Mouse (Mus musculus) frontal cortex, postnatal 25 days (tissue): ENCODE results near the gene D5Ertd579e.

ENCODE experiments used
- DNase-seq, 2 experiments: peaks; one replicate each; pipeline ENCODE4 v3.0.0; 2022; ENCODE audit warnings: low spot score in 2 of 2

The D5Ertd579e gene

DNA sequence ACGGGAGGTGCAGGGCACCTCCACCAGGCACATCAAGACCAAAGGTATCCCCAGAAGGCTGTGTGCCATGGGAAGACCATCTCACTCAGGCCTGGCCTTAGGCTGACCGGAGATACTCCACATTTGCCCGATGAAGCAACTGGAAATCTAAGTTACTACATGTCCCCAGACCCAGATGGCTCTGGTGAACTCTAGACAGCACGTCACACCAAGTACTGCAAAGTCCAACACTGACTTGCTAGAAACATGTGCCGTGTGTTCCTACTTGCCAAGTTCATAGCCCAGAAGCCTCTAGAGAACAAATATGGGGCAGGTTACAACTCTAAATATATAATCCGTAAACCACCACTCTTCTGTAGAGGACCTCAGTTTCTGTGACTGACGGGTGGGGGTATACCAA, 125.7 kb downstream of the D5Ertd579e start:
- DNase-seq, result no peak

DNA sequence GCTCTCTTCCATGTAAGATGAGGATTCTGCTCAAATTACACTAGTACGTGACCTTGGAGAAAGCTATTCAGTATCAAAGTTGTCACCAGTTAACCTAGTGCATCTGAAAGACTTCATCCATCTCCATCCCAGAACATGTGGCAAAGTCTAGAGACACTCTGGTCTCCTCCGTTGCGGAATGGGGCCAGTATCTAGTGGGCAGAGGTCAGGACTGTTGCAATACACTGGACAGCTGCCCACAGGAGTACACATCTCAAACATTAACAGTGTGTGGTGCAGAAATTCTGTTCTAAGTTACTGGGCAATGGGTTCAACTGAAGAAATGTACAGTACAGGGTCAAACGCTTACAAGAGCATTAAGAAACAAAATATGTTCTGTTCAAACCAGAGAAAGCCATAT, 127.7 kb downstream of the D5Ertd579e start:
- DNase-seq, result no peak

DNA sequence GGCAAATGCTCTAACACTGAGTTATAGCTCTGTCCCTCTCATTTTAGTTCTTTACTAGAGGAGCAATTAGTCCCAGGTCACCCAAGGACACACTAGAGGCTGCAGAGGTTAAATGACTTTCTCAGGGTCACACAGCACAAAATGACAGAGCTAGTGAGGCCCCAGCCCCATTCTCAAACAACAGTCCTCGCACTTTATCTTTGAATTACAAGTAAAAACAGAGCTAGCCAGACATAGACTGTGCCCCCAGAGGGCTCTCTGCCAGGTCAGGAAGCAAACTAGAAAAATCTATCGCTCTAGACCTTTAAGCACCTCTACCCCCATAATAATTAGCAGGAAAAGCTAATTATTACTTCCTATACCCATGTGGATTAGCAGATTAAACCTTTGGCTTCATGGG, 128.2 kb downstream of the D5Ertd579e start:
- no peak for DNase-seq

DNA sequence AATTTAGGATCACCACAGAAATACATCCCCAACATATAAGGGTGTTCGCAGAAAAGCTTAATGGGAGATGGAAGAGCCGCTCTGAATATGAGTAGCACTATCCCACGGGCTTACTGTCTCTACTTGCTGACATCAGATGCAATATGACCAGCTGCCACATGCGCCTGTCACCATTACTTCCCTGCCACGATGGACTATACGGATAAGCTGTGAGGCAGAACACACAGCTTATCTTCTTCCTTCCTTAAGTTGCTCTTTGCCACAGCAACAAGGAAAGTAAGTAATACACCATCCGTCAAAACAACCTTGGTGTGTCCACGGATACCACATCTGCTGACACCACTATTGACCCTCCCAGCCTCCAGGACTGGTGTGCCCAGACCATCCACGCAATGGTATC, 131.3 kb downstream of the D5Ertd579e start:
- DNase-seq, result no peak

DNA sequence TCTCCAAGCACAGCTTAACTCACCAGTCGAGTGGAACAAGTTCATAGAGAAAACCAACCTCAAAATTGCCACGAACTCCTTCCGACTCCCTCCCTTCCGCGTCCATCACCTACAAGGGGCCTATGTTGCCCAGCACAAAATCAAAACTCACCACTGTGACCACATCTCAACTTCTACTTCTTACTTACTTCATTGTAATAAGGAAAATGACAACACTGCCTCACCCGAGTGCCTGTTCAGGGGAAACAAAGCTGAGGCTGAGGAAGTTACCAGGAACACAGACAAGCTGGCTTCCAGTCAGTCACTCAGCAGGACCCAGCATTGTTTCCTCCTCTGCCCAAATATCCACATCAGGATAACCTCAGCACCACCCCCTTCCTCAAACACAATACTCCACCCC, 132.1 kb downstream of the D5Ertd579e start:
- no peak for DNase-seq

DNA sequence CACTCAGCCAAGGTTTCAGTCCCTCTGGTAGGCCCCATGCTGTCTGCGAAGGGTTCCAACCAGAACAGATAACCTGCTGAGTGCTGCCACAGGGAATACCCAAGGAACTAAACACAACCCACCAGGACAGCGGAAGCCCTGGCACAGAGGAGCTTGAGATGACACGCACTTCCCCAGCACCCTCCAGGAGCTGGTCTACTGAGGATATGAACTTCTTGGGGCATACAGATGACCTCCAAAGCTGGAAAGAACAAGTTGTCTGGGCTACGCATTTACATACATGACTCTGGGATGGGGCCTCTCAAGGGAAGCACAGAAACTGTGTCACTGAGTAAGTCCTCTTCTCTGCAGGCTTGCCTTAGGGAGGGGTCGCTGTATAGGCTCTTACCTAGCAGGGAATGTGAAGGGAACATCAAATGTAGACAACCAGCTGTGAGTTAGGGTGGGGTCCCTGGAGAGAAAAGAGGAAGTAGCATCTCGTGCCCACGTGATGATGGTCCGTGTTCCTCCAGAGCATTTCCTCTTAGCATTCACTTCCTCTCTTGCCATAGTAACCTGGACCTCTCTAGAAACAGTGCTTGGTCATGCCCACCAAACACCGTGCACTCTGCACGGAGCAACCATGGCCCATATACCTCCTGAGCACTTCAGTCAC, 132.9 kb downstream of the D5Ertd579e start:
- no peak for DNase-seq

DNA sequence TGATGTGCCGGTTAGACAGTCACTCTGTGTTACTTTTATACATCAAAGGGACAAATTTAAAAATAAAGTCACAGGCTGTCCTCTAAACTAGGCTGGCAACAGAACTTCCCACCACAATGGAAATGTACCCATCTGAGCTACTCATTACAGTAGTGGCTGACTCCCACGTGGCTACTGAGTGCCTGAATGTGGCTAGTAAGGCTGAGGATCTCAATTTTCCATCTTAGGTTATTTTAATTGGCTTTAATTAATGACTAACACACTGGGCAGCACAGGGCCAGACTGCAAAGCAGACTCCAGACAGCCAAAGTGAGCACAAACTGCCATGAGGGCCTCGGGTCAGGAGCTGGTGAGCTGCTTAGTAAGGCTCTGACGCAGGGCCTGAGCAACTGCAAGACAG, 134.3 kb downstream of the D5Ertd579e start:
- no peak for DNase-seq

DNA sequence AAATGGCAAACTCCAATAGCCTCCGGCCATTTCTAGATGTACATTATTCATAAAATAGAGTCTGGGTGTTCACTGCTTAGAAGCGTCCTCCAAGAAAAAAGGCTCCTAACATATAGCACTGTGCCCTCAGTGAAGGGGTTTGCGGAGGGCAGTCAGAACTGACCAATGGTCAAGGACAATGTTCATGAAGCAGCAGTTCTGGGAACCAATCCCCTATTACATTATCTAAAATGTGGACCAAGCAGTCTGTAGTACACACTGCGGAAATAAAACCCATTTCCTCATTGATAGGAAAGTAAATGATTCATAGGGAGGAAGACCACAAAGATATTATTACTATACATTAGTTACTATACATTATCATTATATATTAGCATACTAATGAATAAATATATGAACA, 135.3 kb downstream of the D5Ertd579e start:
- DNase-seq, result no peak

DNA sequence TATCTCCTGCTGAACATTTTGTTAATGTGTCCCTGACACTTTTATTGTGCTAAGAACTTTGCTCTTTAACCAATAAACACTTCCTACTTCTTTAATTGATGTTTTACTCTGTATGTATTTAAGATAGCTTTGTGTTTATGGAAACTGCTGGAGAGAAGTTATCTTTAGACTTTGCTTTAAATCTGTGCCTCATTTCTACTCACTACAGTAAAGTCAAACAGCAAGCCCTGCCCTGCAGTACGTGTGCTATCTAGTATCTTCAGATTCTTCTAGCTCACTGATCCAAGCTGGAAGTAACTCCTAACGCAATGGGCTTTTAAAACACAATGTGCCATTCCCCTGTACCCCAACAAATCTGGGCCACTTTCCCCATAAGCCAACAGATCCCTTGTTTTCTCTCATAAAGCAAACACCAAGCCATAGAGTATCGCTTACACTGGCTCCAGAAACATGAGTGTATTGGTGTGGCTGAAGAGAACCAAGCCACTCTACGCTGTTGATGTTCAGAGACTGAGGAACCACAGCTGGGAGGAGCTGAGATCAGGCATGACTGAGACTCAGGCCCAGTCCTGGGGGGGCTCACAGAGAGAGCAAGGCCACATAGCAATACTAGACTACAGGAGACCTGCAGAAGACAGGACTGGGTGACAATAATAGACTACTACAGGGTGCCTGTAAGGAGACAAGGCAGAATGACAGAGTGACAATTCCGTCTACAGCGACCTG, 136.2 kb downstream of the D5Ertd579e start:
- DNase-seq, result no peak

DNA sequence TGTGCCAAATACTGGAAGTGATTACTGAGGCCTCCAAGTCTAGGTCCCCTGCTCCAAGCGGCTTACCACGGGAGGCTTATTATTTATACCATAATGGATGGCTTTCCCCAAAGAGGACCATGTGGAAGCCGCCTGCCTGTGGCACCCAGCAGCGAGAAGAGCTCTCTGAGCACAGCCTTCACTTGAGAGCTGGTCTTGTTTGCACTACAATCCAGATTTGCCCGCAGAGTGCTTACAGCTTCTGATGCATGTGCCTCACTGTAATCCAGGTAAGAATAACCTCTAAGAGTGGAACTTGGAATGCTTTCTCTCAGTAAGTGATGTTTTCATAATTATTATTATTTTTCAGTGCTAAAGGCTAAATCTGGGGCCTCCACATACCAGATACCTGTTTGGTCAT, 136.7 kb downstream of the D5Ertd579e start:
- DNase-seq, result no peak

DNA sequence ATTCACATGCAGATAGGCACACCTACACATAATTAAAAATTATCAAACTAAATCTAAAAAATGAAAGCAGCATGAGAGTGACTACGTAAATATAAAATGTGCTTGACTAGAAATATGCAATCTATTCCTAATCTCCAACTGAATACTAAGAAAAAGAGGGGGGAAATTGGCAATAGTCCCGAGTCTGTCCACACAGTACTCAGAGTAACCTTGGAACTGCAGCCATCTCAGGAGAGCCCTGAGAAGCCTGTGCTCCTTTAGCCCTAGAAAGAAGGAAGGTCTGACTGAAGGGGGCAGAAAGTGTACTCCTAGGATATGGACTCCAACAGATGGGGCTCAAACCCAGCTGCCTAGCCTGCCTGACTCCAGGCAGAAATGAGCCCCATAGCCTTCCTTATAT, 137.3 kb downstream of the D5Ertd579e start:
- no peak for DNase-seq

DNA sequence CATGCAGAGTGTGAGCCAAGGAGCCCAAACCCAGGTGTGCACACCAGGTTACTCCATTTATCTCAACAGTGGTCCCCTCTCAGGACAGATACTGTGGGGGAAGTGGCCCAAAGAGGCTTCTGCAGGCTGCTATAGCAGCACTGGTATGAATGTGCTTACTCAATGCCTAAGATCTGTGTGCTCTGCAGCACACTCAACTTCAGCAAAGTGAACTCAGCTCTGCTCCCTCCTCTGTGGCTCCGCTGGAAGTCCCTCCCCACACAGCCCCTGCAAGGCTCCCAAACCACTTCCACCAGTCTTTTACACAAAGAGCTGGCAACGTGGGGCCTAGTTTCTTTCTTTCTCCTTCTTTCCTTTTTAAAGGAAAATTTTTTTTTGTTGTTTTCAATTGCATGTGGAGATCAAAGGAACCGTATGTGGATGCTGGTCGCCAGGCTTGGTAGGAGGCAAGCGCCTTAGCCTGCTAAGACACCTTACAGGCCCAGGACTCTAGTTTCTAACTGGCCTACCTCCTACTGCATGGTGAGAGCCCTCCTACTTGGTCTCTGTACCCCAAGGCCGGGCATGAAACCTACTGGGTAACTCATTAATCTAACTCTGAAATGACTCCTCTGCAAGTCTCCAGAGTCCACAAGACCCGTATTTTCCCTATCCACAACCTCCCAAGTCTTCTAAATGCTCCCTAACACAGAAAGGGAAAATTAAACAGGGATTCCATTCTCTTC, 138.1 kb downstream of the D5Ertd579e start:
- DNase-seq, result no peak

DNA sequence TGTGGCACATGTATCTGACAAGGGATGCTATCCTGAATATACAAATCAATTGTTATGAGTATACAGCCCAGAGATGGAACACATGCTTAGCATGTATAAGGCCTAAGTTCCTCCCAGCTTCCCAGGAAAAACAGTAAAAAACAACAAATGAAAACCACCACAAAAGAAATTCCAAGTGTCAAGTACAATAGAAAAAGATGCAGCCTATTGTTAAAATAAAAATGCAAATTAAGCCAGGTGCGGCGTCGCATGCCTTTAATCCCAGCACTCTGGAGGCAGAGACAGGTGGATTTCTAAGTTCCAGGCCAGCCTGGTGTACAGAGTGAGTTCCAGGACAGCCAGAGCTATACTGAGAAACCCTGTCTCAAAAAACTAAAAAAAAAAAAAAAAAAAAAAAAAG, 138.9 kb downstream of the D5Ertd579e start:
- DNase-seq, result no peak

DNA sequence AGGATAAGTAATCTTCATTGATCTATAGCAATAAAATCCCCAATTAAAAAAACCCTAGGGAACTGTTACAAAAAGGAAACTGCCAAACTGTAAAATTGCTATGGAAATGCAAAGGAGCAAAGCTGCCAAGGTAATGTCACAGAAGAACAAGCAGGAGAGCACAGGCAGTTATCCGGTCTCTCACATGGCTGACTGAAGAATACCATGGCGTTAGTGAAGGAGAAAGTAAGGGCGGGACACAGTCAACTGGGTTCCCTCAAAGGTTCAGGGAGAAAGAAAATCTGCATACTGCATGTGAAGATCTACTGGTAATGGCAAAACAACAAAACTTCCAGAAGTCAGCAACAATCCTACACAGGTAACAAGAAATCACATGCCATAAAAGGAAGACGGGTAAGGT, 139.5 kb downstream of the D5Ertd579e start:
- DNase-seq, result no peak

DNA sequence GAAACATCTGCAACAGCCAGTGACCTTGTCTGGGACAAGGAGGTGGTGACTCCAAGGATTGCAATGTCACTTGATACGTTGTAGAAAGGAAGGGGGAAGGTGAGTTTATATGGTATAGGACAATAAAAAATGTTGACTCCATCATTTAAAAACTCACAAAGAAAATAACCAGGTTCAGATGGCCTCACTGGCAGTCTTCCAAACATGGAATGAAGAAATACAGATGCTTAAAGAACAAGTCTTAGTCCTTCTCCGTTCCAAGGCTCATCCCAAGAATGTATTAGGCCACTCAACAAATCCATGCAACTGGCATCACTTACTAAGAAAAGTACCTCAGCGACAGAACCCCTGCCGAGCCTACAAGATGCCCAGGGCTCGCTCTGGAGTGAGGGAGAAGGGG, 141.3 kb downstream of the D5Ertd579e start:
- DNase-seq, result no peak

DNA sequence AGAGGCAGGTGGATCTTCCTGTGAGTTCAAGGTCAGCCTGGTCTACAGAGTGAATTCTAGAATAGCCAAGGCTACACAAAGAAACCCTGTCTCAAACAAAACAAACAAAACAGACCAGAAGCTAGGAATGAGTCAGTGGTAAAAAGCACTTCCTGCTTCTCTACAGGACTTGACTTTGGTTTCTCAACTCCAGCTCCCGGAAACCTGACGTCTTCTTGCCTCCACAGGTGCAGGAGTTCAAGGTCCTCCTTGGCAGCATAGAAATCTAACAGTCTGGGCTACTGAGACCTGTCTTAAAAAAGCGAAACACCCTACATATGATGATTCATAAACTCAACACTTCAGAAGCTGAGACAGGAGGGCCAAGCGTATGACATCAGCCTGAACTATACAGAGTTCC, 141.9 kb downstream of the D5Ertd579e start:
- no peak for DNase-seq

DNA sequence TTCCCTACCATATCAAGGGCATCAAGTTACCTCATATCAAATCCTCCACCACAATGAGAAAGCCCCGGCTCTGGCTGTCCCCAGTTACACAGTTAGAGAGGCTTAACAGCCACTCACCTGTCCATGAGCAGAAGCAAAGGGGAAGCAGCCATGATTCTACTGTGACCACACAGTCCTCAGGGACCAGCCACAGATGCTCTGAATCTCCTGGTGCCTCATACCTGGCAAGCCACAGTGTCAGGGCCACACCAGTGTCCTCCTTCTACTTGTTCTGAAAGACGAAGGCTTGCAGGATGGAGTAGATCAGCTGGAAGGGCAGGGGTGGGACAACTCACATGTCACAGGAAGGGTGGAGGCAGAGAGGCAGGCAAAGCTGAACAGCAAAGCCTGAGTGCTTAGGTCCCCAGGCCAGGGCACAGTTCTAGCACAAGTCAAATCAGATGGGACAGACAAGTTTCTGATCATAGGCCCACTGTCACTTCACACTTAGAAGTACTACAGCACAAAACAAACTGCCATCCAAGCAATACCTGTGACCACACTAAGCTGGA, 142.7 kb downstream of the D5Ertd579e start:
- DNase-seq, result no peak

DNA sequence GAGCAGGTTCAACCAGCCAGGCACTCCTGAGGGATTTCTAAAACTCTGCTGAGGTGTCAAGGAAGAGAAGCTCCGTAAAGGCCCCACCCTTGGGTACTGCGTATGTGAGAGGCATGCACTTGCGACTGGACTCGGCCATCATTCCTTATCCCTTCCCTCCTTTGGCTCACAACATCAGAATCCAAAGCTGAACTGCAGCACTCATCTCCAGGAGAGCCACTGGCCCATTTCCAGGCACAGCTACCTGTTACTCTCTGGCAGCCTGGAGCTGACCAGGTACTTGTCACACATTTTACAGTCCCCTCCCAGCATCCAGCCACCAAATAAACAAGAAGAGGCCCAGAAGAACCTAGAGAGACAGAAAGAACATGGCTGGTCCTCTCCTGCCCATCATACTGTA, 143.4 kb downstream of the D5Ertd579e start:
- DNase-seq, result no peak
